Mouse (Mus musculus) embryonic stem cell, embryonic (primary cell): ENCODE measurements around the gene Chga.

Experiments
- CTCF ChIA-PET, 4 experiments: fragments of 300-600 bp in 2 of 4; fragments of 350-600 bp in 2 of 4; sonication (Branson Sonifier 250); formaldehyde crosslinking; loops; one replicate each; lab custom pipeline; 2022; ENCODE audit warnings: inconsistent platforms in 2 of 4; lab: Charles Lee
- POLR2A ChIA-PET, 4 experiments: fragments of 300-600 bp in 2 of 4; fragments of 350-600 bp in 2 of 4; sonication (Branson Sonifier 250); formaldehyde crosslinking; loops; one replicate each; lab custom pipeline; 2022; ENCODE audit warnings: antibody characterized with exemption in 4 of 4, inconsistent platforms in 1 of 4; lab: Charles Lee

The Chga gene

GRCm38 (mm10) chr12:102605607-102606006 lies 50.8 kb downstream of the Chga start:
- ChIA-PET CTCF (interaction anchor here in 2 of 4 experiments (1.0 to 1.2 kb wide), 2 partner anchors 9 to 27 kb away, joined by 3 read pairs; no protein-coding TSS in a partner anchor), POLR2A (interaction anchor here in 1 of 4 experiments (1.0 to 1.2 kb wide), 3 partner anchors 17 to 74 kb away, joined by 3 to 4 read pairs (median 3); no protein-coding TSS in a partner anchor)

- CTCF ChIA-PET = interaction anchor here in 2 of 4 experiments (0.8 to 1.0 kb wide), 3 partner anchors 13 to 113 kb away, joined by 3 to 4 read pairs (median 3); no protein-coding TSS in a partner anchor
- POLR2A ChIA-PET = interaction anchor here in 3 of 4 experiments (0.6 to 1.5 kb wide), 5 partner anchors 9 to 102 kb away, joined by 3 to 4 read pairs (median 4); no protein-coding TSS in a partner anchor
Observed at GRCm38 (mm10) chr12:102607066-102607465, 52.3 kb downstream of the Chga start.

- POLR2A ChIA-PET = interaction anchor here in 2 of 4 experiments (0.5 to 2.4 kb wide), 11 partner anchors 8 to 101 kb away, joined by 3 to 6 read pairs (median 3); no protein-coding TSS in a partner anchor
- CTCF ChIA-PET = interaction anchor here in 1 of 4 experiments (0.6 to 1.2 kb wide), 3 partner anchors 13 to 112 kb away, joined by 3 to 4 read pairs (median 3); no protein-coding TSS in a partner anchor
Observed at GRCm38 (mm10) chr12:102607808-102608517, 53.2 kb downstream of the Chga start.

DNA sequence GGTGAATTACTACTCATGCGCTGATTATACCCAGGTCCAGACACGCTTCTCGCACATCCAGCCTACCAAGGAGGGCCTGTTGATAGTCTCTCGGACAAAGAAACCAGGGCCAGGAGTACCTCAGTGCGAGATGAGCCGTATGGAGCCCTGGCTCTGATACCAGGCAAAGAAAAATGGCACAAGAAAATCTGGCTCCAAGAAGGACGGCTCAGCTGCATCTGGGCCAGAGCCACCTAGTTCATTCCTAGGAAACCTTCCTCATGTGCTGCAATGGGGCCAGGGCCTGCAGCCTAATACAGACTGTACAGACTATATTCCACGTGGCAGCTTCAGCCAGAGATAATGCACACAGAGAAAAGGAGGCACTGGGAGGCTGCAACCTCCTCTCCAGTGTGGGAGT lies 56.2 kb downstream of the Chga start:
- POLR2A ChIA-PET = interaction anchor here in 1 of 4 experiments (1.1 to 4.3 kb wide), 5 partner anchors 9 to 103 kb away, joined by 3 to 23 read pairs (median 4); no protein-coding TSS in a partner anchor
- CTCF ChIA-PET = interaction anchor here (0.5 to 1.4 kb wide), 7 partner anchors 24 to 1479 kb away, joined by 3 to 20 read pairs (median 3); partner anchors contain the start of gene Itpk1 (in 1 of the 4)

DNA sequence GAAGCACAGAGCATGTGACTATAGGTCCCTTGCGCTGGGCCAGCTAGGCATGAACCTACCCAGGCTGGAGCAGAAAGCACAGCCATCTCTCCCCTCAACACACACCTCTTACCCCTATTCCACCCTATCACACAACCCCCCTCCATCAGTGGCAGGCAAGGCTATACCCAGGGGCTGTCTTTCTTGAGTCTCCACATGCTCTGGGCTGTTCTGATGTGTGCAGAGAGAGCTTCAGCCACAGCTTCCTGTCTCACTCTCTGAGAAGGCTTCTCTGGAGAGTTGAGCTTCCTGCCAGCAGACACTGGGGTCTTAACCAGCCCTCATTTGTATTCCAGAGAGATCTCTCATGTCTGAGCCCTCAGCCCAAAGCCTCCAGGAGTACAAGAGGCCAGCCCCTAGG lies 57.7 kb downstream of the Chga start:
- POLR2A ChIA-PET = interaction anchor here in 2 of 4 experiments (0.6 to 4.3 kb wide), 10 partner anchors 9 to 143 kb away, joined by 3 to 23 read pairs (median 4); no protein-coding TSS in a partner anchor
- CTCF ChIA-PET = interaction anchor here in 1 of 4 experiments (1.3 kb wide), 1 partner anchor 16 kb away, joined by 3 read pairs; no protein-coding TSS in a partner anchor

GRCm38 (mm10) chr12:102613411-102613810 lies 58.6 kb downstream of the Chga start:
- CTCF ChIA-PET = interaction anchor here in 1 of 4 experiments (1.3 kb wide), 1 partner anchor 17 kb away, joined by 3 read pairs; no protein-coding TSS in a partner anchor

More at GRCm38 (mm10) chr12:102613411-102613810, 58.6 kb downstream of the Chga start:
- POLR2A ChIA-PET = interaction anchor here in 1 of 4 experiments (1.1 to 4.3 kb wide), 5 partner anchors 8 to 48 kb away, joined by 3 to 23 read pairs (median 9); no protein-coding TSS in a partner anchor
